Mouse (Mus musculus) liver, embryonic 11.5 days (tissue): Measurements from ENCODE around the gene Rnf121. TPM values are rescaled to one million over a fixed set of nuclear protein-coding genes. Genes with fewer than 3 reads are reported as not detected.

Experiments used
- ATAC-seq: fragments of 200-750 bp; cut with Nextera tagmentation; replicated peaks from 2 replicates; pipeline ENCODE4 v1.8.0; 2017; ENCODE audit warnings: moderate number of reproducible peaks, mild to moderate bottlenecking, moderate TSS enrichment, moderate library complexity; ENCODE audit not compliant: low FRiP score
- DNase-seq: peaks from one replicate; pipeline ENCODE4 v3.0.0-alpha.2; 2017; ENCODE audit warnings: low spot score
- H3K27ac ChIP-seq: fragments of 300-500 bp; sonication (generic); 2 replicates; pipeline ENCODE4 v1.5.1; 2014; ENCODE audit warnings: mild to moderate bottlenecking, low read depth, low read length, control low read depth
- H3K27me3 ChIP-seq: fragments of 300-500 bp; sonication (generic); replicated peaks from 2 replicates; pipeline ENCODE4 v1.6.1; 2014; ENCODE audit warnings: low read length, mixed read lengths; ENCODE audit not compliant: control insufficient read depth, insufficient read depth
- H3K36me3 ChIP-seq: fragments of 300-500 bp; sonication (generic); 2 replicates; pipeline ENCODE4 v1.6.1; 2014; ENCODE audit warnings: mild to moderate bottlenecking, low read length, moderate library complexity, mixed read lengths; ENCODE audit not compliant: control insufficient read depth, insufficient read depth
- H3K4me1 ChIP-seq: fragments of 300-500 bp; sonication (generic); replicated peaks from 2 replicates; pipeline ENCODE4 v1.6.1; 2014; ENCODE audit warnings: low read length, mixed read lengths; ENCODE audit not compliant: control insufficient read depth, insufficient read depth
- H3K4me2 ChIP-seq: fragments of 300-500 bp; sonication (generic); 2 replicates; pipeline ENCODE4 v1.6.1; 2014; ENCODE audit warnings: mild to moderate bottlenecking, control low read depth, moderate library complexity
- H3K4me3 ChIP-seq: fragments of 300-500 bp; sonication (generic); 2 replicates; pipeline ENCODE4 v1.5.1; 2014; ENCODE audit warnings: low read depth, low read length, control low read depth
- H3K9ac ChIP-seq: fragments of 300-500 bp; sonication (generic); 2 replicates; pipeline ENCODE4 v1.6.1; 2014; ENCODE audit warnings: low read depth, low read length, control low read depth
- H3K9me3 ChIP-seq: fragments of 300-500 bp; sonication (generic); 2 replicates; pipeline ENCODE4 v1.6.1; 2016; ENCODE audit warnings: low read length, inconsistent platforms, mixed read lengths; ENCODE audit not compliant: control insufficient read depth
- WGBS: fragments of 180-500 bp; shearing (Covaris S2); extraction: QIAGEN DNeasy Blood & Tissue Kit; methylation state at CpG from one replicate; pipeline ENCODE4 v1.1.7; 2014; 5-methylcytosine and 5-hydroxymethylcytosine counted together
- polyA plus RNA-seq: library from polyadenylated mRNA; unstranded; fragments of >200 nt; fragmentation: Nextera tagmentation; extraction: Ambion mirVana; gene quantifications from 2 replicates; pipeline ENCODE4 v1.2.1, GENCODE M21; 2014

Rnf121 gene
- polyA plus RNA-seq, 1 experiment from 2014 or later = 16.4 TPM

DNA sequence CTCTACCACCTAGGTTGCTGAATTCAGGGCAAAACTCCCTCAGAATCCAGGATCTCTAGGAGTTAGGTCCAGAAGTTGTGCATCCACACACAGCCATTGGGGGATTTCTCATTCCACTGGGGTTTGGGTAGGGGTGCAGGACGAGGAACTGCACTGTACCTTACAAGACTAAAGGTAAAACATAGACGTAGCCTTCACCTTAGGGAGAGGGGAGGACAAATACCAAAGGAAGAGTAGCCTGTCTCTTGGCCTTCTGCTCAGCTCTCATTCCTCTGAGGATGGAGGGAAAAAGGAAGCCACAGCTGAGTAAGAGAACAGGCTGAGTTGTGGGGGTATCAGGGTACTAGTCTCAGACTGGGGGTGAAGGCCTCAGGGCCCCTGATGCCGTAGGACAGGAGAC, 46.7 kb downstream of the Rnf121 start, which contains the start of gene Il18bp:
Gene Il18bp, minus strand, starts transcription at position 101 of the 400 bp plus-strand sequence.
- H3K4me2 ChIP-seq = no peak within 1 kb of the TSS
- no peaks in the 10 kb centered on the region for H3K4me1 ChIP-seq
- WGBS = 85% methylated on average over 3 of the region's 3 CpGs
- H3K27ac ChIP-seq = no peak within 1 kb of the TSS
- peaks cover 46% of the 10 kb centered on the region for H3K36me3 ChIP-seq
- H3K4me3 ChIP-seq = no peak within 1 kb of the TSS
- DNase-seq (peak; percentile 15), ATAC-seq (no peak)
- no peaks in the 10 kb centered on the region for H3K27me3 ChIP-seq
- H3K9me3 ChIP-seq = no peaks in the 10 kb centered on the region
- no peak within 1 kb of the TSS for H3K9ac ChIP-seq

DNA sequence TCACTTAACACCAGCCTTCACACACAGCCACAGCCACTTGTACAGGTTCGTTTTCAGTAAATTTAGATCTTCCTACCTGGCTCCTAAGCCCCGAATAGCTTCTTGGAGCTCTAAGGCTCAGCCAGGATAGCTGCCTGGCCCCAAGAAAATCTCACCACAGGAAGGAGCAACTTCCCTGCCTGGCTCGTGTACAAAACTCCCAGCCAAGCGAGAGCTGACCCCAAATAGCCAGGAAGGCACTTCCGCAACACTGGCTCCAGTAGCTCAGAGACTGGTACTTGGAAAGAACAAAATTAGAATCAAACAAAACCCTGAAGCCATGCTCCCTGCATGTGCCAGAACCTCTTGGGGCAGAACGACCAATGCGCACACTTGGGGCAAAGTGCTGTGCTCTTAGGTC, 47.2 kb downstream of the Rnf121 start:
- Histone ChIP-seq H3K36me3 (peaks cover 47% of the 10 kb centered on the region), H3K9me3 (no peaks in the 10 kb centered on the region), H3K27me3 (no peaks in the 10 kb centered on the region), H3K9ac (no peak overlapping the region), H3K4me1 (no peaks in the 10 kb centered on the region), H3K4me3 (no peak overlapping the region), H3K4me2 (no peak overlapping the region), H3K27ac (no peak overlapping the region)
- ATAC-seq (no peak), DNase-seq (peak; percentile 26)
- 79% methylated on average over 7 of the region's 7 CpGs for WGBS

DNA sequence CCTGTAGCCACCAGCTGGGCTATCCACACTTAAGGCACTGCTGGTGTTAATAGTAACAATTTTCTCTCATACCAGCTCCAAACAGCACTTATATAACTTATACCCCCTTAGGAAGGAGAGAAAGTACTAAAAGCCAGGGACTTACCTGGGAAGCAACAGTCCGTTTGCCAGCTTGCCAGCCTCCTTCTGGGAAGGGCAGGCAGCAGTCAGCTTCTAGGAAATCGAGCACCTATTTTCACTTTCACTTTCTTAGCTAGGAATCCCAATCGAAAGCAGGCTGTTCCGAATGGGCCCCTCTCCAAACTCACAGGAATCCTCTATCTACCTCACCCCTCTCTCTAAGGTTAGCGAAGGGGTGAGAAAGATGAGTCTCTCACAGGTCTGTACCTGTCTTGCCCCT, 47.8 kb downstream of the Rnf121 start:
- H3K4me2 ChIP-seq = no peak overlapping the region
- H3K4me3 ChIP-seq = no peak overlapping the region
- ATAC-seq (no peak), DNase-seq (no peak)
- WGBS = 82% methylated on average over 5 of the region's 5 CpGs
- H3K9ac ChIP-seq = no peak overlapping the region
- H3K27me3 ChIP-seq = no peaks in the 10 kb centered on the region
- no peak overlapping the region for H3K27ac ChIP-seq
- no peaks in the 10 kb centered on the region for H3K9me3 ChIP-seq
- H3K36me3 ChIP-seq = peaks cover 48% of the 10 kb centered on the region
- no peaks in the 10 kb centered on the region for H3K4me1 ChIP-seq

DNA sequence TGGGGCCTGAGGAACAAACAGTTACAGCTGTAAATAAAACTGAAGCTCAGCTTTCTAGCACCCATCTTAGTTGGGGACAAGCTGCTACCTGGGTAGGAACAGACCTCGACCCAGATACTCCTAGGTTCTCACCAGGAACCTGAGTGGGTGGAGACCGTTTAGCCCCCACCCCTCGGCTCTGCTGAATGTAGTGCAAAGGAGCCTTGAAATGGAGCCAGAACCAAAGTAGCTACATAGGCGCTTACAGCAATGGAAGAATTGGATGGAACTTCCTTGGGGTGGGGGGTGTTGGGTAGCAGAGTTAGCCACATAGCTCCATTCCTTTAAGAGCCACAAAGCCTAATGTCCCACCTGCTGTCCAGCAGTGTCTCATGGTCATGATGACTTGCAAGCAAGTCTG, 48.3 kb downstream of the Rnf121 start:
- ATAC-seq = no peak
- Histone ChIP-seq H3K27me3 (no peaks in the 10 kb centered on the region), H3K4me3 (no peak overlapping the region), H3K4me1 (no peaks in the 10 kb centered on the region), H3K4me2 (no peak overlapping the region), H3K36me3 (peaks cover 53% of the 10 kb centered on the region), H3K9ac (no peak overlapping the region), H3K9me3 (no peaks in the 10 kb centered on the region), H3K27ac (no peak overlapping the region)
- WGBS = 87% methylated on average over 4 of the region's 4 CpGs
- no peak for DNase-seq

DNA sequence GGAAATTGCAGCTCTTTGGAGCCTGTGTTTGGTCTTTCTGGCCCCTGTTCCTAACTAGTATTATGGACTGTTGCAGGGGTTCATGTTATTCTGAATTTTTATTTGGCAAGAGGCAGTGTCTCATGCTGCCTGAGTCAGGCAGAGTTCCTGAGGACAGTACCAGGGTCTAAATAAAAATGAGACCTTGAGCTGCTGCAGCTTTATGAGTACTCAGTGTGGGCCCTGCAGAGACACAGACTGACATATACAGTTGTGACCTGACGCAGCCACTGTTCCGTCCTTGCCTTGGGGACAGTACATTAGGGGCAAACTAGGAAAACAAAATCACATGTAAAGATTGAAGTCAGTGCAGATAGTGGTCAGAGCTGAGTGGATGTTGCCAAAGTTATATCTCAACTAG, 50.3 kb downstream of the Rnf121 start:
- Histone ChIP-seq H3K4me3 (no peak overlapping the region), H3K27me3 (no peaks in the 10 kb centered on the region), H3K9me3 (no peaks in the 10 kb centered on the region), H3K36me3 (peaks cover 71% of the 10 kb centered on the region), H3K4me2 (no peak overlapping the region), H3K27ac (no peak overlapping the region), H3K9ac (no peak overlapping the region), H3K4me1 (0 out of 2 replicates have a peak, but pooled peaks cover 2% of the 10 kb centered on the region)
- no peak for ATAC-seq
- DNase-seq = no peak
- WGBS = 89% methylated on average over 2 of the region's 2 CpGs

DNA sequence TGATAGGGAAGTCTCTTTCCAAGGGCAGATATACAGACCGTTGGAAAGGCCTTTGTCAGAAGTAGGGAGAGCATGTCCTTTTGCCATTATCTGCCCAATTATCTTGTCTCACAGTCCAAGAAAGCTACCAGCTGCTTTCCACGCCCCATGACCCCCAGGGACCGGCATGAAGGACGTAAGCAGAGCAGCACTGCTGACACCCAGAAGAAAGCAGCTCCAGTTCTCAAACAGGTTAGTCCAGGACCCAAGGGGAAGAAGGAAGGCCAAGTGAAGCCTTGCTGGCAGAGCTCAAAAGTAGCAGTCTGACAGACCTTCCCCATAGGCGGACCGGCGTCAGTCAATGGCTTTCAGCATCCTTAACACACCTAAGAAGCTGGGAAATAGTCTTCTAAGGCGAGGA, 51.9 kb downstream of the Rnf121 start:
- Histone ChIP-seq H3K4me1 (peaks cover 6% of the 10 kb centered on the region; the same call in 1 of the 2 replicates), H3K27me3 (no peaks in the 10 kb centered on the region), H3K4me2 (no peak overlapping the region), H3K9me3 (no peaks in the 10 kb centered on the region), H3K9ac (no peak overlapping the region), H3K27ac (no peak overlapping the region), H3K36me3 (peaks cover 78% of the 10 kb centered on the region), H3K4me3 (no peak overlapping the region)
- no peak for DNase-seq
- no peak for ATAC-seq
- WGBS = 93% methylated on average over 8 of the region's 8 CpGs

DNA sequence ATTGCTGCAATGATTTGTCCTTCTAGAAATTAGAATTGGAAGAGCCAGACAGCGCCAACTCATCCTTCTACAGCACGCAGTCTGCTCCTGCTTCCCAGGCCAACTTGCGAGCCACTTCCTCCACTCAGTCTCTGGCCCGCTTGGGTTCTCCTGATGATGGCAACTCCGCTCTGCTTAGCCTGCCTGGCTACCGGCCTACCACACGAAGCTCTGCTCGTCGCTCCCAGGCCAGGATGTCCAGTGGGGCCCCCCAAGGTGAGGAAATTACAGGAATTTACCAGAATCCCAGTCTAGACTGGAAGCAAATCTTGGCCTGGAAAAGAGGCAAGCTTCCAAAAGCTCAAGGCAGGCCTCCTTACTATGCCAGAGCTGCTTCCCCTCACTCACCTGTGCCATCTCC, 53.4 kb downstream of the Rnf121 start:
- Histone ChIP-seq H3K4me2 (no peak overlapping the region), H3K4me3 (no peak overlapping the region), H3K4me1 (peaks cover 8% of the 10 kb centered on the region), H3K9me3 (no peaks in the 10 kb centered on the region), H3K9ac (no peak overlapping the region), H3K27me3 (no peaks in the 10 kb centered on the region), H3K27ac (no peak overlapping the region), H3K36me3 (peaks cover 80% of the 10 kb centered on the region)
- no peak for DNase-seq
- no peak for ATAC-seq
- 92% methylated on average over 9 of the region's 9 CpGs for WGBS

DNA sequence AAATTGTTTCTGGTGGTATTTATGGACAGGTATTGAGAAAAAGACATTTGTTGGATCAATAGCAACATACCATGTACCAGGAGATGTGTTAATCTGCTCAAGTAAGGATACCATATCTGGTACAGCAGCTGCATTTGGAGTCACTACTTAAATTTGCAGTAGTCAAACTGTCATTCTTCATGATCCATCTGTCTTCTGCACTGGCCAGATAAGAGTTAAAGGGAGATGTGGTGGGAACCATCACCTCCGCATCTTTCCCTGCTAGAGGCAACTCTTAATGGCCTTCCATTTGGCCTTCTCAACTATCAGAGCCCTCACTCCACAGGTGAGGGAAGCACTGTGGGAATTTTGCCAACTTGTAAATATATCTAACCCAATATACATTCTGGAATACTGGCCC, 58.7 kb downstream of the Rnf121 start:
- Histone ChIP-seq H3K9ac (no peak overlapping the region), H3K27me3 (no peaks in the 10 kb centered on the region), H3K4me2 (peak overlapping the region; percentile 25; the same call in 1 of the 2 replicates), H3K4me1 (peaks cover 17% of the 10 kb centered on the region), H3K9me3 (no peaks in the 10 kb centered on the region), H3K4me3 (no peak overlapping the region), H3K36me3 (peaks cover 62% of the 10 kb centered on the region), H3K27ac (peak overlapping the region; percentile 65; the same call in 1 of the 2 replicates)
- 36% methylated on average over 1 of the region's 1 CpGs for WGBS
- ATAC-seq = peak; percentile 89
- no peak for DNase-seq

DNA sequence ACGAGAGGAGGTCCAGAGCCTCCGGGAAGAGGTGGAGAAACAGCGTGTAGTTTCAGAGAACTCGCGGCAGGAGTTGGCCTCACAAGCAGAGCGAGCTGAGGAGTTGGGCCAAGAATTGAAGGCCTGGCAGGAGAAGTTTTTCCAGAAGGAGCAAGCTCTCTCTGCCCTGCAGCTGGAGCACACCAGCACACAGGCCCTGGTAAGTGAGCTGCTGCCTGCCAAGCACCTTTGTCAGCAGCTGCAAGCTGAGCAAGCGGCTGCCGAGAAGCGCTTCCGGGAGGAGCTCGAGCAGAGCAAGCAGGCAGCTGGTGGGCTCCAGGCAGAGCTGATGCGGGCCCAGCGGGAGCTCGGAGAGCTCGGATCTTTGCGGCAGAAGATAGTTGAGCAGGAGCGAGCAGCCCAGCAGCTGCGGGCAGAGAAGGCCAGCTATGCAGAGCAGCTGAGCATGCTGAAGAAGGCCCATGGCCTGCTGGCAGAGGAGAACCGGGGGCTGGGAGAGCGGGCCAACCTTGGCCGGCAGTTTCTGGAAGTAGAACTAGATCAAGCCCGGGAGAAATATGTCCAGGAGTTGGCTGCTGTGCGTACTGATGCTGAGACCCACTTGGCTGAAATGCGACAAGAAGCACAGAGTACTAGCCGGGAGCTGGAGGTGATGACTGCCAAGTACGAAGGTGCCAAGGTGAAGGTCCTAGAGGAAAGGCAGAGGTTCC, 64.2 kb downstream of the Rnf121 start:
- peaks cover 6% of the 10 kb centered on the region; the same call in 1 of the 2 replicates for H3K4me1 ChIP-seq
- H3K4me2 ChIP-seq = no peak overlapping the region
- no peaks in the 10 kb centered on the region for H3K27me3 ChIP-seq
- ATAC-seq (no peak), DNase-seq (no peak)
- peaks cover 72% of the 10 kb centered on the region for H3K36me3 ChIP-seq
- H3K9me3 ChIP-seq = no peaks in the 10 kb centered on the region
- H3K27ac ChIP-seq = no peak overlapping the region
- no peak overlapping the region for H3K9ac ChIP-seq
- no peak overlapping the region for H3K4me3 ChIP-seq
- WGBS = 94% methylated on average over 26 of the region's 26 CpGs
